Mouse (Mus musculus): ENCODE measurements around the gene S1pr1. TPM values are rescaled to one million over a fixed set of nuclear protein-coding genes. Genes with fewer than 3 reads are reported as not detected.
A peak's percentile ranks its signal among the peaks of the same experiment; 100 is the strongest.

Gene S1pr1
- total and polyA plus RNA-seq, 3 experiments: 0.26 to 5.0 (median 2.6) TPM

DNA sequence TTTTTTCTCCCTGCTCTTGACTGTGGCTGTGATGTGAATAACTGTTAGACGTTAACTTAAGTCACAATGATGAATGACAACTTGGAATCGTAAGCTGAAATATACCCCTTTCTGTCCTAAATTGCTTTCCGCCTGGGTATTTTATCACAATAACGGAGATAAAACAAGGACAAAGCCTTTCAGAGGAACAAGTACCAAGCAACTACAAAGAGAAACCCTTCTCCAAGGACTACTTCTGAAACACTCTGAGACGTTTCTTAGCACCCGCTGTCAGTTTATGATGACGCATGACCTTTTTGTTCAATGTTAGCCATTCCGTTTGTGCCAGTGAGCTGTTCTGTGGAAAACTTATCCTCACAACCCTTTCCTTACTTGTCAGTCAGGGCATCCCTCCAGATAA lies 48.3 kb downstream of the S1pr1 start:
- 0 out of 2 replicates have a peak, but pooled peaks cover 5% of the 10 kb centered on the region for H3K4me1 ChIP-seq (ENCODE audit: insufficient read depth, low read depth, low read length)
- DNase-seq (ENCODE audit: low spot score) (no peak), ATAC-seq (ENCODE audit: extremely low read depth, insufficient number of reproducible peaks, low FRiP score, poor library complexity, severe bottlenecking) (no peak)
- peaks cover 15% of the 10 kb centered on the region for H3K27me3 ChIP-seq (ENCODE audit: insufficient read depth, low read length)
- TF ChIP-seq POLR2AphosphoS5 (IDR thresholded peaks at IDR 0.05; ENCODE audit: insufficient replicate concordance, low read depth, low read length) (no peak), TAL1 (conservative IDR thresholded peaks at IDR 0.05; ENCODE audit: low read depth, low read length) (no peak), GATA1 (IDR thresholded peaks at IDR 0.05; ENCODE audit: borderline replicate concordance, low read length) (no peak), CTCF (IDR thresholded peaks at IDR 0.05; ENCODE audit: low read depth, low read length) (no peak), GATA2 (IDR thresholded peaks at IDR 0.05; ENCODE audit: borderline replicate concordance, low read depth, low read length) (no peak)
- H3K9me3 ChIP-seq (replicated peaks): no peaks in the 10 kb centered on the region
- H3K36me3 ChIP-seq (replicated peaks): no peaks in the 10 kb centered on the region
- no peak overlapping the region for H3K4me3 ChIP-seq (ENCODE audit: low read depth, low read length)

DNA sequence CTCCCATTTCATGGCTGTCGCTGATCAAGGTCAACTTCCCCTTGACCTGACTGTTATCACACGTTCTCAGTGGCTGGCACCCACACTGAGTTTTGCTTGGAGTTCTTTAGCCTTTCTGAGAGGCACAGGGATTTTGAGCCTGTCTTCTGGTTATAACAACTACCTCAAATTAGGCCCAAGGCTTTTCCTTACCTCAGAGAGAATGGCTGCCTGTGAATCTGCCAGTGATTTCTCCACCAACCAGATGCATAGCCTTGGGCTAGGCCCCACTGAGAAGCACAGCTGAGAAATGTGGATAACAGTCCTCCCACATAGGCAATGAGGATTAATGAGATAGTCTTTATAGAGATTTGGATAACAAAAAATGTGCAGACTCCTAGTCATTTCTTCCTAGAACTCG lies 50.4 kb downstream of the S1pr1 start:
- ATAC-seq (ENCODE audit: extremely low read depth, insufficient number of reproducible peaks, low FRiP score, poor library complexity, severe bottlenecking): no peak
- H3K36me3 ChIP-seq (replicated peaks): no peaks in the 10 kb centered on the region
- no peak overlapping the region for H3K4me3 ChIP-seq (ENCODE audit: low read depth, low read length)
- no peak for TF ChIP-seq POLR2AphosphoS5 (IDR thresholded peaks at IDR 0.05; ENCODE audit: insufficient replicate concordance, low read depth, low read length)
- no peak for TF ChIP-seq CTCF (IDR thresholded peaks at IDR 0.05; ENCODE audit: low read depth, low read length)
- TF ChIP-seq TAL1 (conservative IDR thresholded peaks at IDR 0.05; ENCODE audit: low read depth, low read length): no peak
- TF ChIP-seq GATA2 (IDR thresholded peaks at IDR 0.05; ENCODE audit: borderline replicate concordance, low read depth, low read length): no peak
- TF ChIP-seq GATA1 (IDR thresholded peaks at IDR 0.05; ENCODE audit: borderline replicate concordance, low read length): no peak
- peaks cover 16% of the 10 kb centered on the region for H3K27me3 ChIP-seq (ENCODE audit: insufficient read depth, low read length)
- no peaks in the 10 kb centered on the region for H3K9me3 ChIP-seq (replicated peaks)
- no peak for DNase-seq (ENCODE audit: low spot score)
- H3K4me1 ChIP-seq (ENCODE audit: insufficient read depth, low read depth, low read length): 0 out of 2 replicates have a peak, but pooled peaks cover 5% of the 10 kb centered on the region

DNA sequence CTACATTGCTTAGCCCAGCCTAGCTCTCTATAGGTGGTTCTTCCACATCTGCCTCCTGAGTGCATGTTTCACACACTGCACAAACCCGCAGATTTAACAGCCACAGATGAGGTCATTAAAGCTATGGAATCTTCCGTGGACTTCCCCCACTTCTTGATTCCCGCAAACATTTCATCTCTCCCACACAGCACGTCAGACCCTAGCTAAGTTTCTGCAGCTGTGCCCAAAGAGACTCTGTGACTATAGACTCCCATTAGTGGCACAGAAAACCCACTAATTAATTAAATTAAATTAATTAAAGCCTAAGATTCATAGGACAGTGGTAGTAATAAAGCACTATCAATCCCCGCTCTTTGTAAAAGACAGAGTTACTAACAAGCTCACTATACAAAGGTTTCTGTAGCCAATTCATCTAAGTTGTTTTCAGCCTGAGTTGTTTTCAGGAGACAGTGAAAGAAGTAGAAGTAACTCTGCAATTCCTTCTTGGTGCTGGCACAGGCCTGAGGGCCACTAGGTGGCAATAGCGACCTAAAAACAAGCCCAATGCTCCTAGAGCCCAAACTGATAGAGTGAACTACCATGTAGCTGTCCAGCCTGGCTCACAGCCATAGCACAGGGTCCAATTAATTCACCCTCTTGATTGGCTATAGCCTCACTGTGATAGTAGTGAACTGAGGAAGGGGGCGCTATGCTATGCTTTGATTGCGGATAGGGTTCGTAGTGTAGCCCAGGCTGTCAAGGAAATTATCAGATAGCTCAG lies 54.0 kb downstream of the S1pr1 start:
- DNase-seq (ENCODE audit: low spot score): peak; percentile 36
- Histone ChIP-seq H3K36me3 (replicated peaks) (no peaks in the 10 kb centered on the region), H3K4me1 (ENCODE audit: insufficient read depth, low read depth, low read length) (no peaks in the 10 kb centered on the region), H3K27me3 (ENCODE audit: insufficient read depth, low read length) (peaks cover 9% of the 10 kb centered on the region), H3K4me3 (ENCODE audit: low read depth, low read length) (no peak overlapping the region), H3K9me3 (replicated peaks) (no peaks in the 10 kb centered on the region)
- ATAC-seq (ENCODE audit: extremely low read depth, insufficient number of reproducible peaks, low FRiP score, poor library complexity, severe bottlenecking): peak; percentile 72
- TF ChIP-seq CTCF (IDR thresholded peaks at IDR 0.05; ENCODE audit: low read depth, low read length) (peak; percentile 37), GATA1 (IDR thresholded peaks at IDR 0.05; ENCODE audit: borderline replicate concordance, low read length) (no peak)

Other genes starting within 250 kb of the S1pr1 start
- gene Dph5, start 172.8 kb upstream of the S1pr1 start, total RNA-seq (2014; fragmentation: Nextera tagmentation): 38.4 and 50.3 TPM in 2 replicates
- 54.7 and 56.9 TPM in 2 replicates for gene Dph5, start 172.8 kb upstream of the S1pr1 start, total RNA-seq (2017)
- gene Dph5, start 172.8 kb upstream of the S1pr1 start, polyA plus RNA-seq (2012): 1.7 and 1.8 TPM in 2 replicates